Mouse (Mus musculus) lung, postnatal 4 days (tissue): ENCODE data around the gene Nudt21.

Experiments
- DNase-seq, 2 experiments: peaks; one replicate each; pipeline ENCODE4 v3.0.0; 2021

The Nudt21 gene

DNA sequence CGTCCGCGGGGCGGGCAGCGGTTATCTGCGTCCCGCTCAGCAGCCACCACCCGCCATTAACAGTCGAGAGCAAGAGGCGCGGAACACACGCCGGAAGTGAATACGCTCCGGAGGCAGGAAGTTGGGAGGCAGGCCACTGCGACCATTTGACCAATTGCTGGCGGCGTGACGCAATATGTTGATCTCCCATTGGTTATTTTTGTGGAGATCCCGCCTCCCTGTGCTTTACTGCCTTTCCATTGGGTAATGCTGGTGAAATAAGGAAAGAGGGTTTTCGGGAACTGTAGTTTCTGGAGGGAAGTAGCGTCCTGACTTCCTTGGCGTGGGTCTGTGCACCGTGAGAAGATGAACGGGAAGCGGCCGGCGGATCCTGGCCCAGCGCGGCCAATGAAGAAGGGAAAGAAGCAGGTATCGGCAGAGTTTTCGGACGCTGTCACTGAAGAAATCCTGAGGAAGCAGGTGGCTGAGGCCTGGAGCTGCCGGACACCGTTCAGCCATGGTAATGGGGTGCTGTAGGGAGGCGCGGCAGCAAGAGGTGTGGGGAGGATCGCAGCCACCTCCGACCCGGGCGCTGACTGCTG, at the start of gene Nudt21, which contains the start of gene Ogfod1:
Gene Nudt21, minus strand, starts transcription at position 88 of the 581 bp plus-strand sequence.
Gene Ogfod1, plus strand, starts transcription at position 255 of the 581 bp plus-strand sequence.
- peak; percentile 95 for DNase-seq

- DNase-seq: no peak
Measured at GRCm38 (mm10) chr8:94076461-94077192, 39.8 kb upstream of the Nudt21 start.

DNA sequence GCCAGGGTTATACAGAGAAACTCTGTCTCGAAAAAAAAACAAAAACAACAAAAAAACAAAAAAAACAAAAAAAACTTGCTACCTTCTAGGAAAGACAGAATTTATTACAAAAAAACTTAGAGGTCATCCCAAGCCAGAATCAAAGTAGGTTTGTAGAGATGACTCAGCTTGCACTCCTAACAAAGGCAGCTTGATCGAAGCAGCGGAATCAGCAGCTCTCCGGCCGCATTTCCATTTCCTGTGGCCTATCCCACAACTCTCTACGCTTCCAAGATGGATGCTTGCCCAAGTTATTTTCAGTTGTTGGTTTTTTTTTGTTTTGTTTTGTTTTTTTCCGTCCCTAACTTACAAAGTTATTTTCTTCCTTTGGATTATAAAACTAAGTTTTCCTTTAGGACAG, 32.0 kb upstream of the Nudt21 start:
- no peak for DNase-seq

- DNase-seq: no peak
Measured at GRCm38 (mm10) chr8:94066121-94066863, 29.5 kb upstream of the Nudt21 start.

DNA sequence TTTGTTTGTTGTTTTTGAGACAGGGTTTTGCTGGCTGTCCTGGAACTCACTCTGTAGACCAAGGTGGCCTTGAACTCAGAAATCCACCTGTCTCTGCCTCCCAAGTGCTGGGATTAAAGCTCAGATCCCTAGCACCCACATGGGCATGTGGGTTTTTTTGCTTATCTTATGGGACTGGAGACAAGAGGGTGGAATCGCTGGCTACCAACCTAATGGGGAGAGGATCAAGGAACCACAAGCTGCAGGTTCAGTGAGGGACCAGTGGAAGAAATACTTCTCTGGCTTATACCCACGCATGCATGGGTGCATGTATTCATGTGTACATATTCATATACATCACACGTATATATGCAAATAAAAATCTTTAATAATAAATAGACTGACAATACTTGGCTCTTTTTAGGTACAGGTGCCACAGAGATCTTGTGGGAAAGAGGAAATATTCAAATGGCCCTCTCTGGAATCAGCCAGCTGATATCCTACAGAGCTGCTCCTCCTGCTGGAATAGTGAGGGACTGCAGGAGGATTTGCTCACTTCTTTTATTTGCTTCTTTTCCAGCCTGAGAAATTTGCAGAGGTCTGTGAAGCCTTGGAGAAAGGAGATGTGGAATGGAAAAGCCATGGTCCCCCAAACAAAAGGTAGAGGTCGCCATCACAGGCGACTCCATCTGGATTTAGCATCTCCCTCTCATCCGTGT, 20.5 kb upstream of the Nudt21 start:
- peak in 1 of 2 experiments; percentile 60 for DNase-seq

- no peak for DNase-seq
Measured at GRCm38 (mm10) chr8:94052696-94053095, 15.9 kb upstream of the Nudt21 start.

DNA sequence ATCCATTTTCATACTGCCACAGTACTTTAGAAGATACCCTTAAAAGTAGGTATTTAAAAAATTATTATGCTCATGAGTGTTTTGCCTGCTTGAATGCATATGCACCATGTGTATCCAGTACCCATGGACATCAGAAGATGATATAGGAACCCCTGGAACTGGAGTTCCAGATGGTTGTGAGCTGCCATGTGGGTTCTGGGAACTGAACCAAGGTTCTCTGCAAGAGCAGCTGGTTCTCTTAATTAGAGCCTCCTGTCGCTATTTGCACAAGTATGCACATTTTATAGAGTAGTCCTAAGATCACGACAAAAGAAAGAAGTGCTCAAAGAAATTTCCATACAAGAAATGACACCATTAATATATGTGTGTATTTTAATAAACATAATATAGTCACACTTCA, 11.0 kb upstream of the Nudt21 start:
- peak in 1 of 2 experiments; percentile 33 for DNase-seq

GRCm38 (mm10) chr8:94037806-94038205, 975 bp upstream of the Nudt21 start:
- peak in 1 of 2 experiments; percentile 9 for DNase-seq

GRCm38 (mm10) chr8:94036541-94036940, 290 bp downstream of the Nudt21 start:
- DNase-seq: peak; percentile 74 to 80

- no peak for DNase-seq
Measured at GRCm38 (mm10) chr8:94035200-94035599, 1.6 kb downstream of the Nudt21 start.

DNA sequence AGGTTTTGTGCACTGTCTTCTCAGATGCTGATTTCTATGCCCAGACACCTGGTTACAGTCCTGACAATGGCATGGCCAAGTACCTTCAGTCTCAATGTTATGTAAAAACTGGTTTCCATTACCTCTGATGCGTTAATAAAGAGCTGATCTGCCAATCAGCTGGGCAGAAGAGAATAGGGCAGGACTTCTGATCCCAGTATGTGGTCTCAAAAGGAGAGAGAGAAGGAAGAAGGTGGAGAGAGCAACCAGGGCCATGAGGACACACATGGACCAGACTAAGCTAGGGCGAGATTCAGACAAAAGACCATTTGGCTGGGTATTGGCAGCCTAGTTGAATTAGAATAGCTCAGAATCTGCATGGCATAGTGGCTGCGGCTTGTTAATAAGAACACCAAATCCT, 3.2 kb downstream of the Nudt21 start:
- DNase-seq: no peak

DNA sequence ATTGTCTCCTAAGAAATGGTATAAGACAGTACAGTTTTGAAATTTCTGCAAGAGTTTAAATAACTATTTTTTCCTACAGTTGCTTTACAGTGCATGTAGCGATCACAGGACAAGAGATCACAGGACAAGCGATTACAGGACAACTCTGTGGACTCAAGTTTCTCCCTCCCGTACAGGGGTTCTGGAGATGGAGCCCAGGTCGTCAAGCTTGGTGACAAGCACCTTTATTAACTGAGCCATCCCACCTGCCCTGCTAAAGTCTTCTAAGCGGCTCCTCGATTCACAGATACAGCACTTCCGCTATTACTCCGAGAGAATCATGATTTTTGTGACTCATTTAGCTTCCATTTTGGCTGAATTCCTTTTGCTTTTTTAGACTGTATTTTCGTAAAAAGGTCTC, 7.1 kb downstream of the Nudt21 start:
- no peak for DNase-seq

- no peak for DNase-seq
Measured at GRCm38 (mm10) chr8:94023916-94024315, 12.9 kb downstream of the Nudt21 start.

DNA sequence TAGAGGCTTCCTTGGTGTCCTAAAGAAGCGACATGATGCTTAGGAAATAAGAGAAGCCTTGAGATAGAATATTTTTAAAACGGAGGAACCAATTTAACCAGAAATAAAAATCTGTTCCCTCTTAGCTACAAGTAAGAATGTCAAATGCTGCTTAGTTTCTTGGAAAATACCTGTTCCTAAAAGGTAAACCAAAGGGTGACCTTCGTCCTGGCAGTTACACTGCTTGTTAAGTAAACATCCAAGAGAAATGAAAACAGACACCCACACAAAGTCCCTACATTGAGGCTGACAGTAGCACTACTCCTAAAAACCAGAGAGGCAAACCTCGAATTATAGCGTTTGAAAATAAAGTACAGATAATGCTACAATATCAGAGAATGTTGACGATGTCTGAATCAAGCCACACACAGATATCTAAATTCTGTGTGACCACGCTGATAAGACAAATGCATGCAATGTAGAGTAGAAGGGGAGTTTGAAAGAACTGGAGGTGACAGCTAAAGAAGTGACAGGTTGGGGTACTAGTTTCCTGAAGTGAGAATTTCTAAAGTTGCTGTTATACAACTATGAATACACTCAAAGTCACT, 23.7 kb downstream of the Nudt21 start:
- DNase-seq: no peak

- peak; percentile 79 to 87 for DNase-seq
Measured at GRCm38 (mm10) chr8:94012013-94012951, 24.5 kb downstream of the Nudt21 start, which contains the start of gene Amfr. Gene Amfr (minus strand): TSS chr8:94012842.

GRCm38 (mm10) chr8:94011076-94012012, 25.5 kb downstream of the Nudt21 start:
- DNase-seq: no peak

- DNase-seq: no peak
Measured at GRCm38 (mm10) chr8:94010101-94010705, 26.6 kb downstream of the Nudt21 start.

- DNase-seq: no peak
Measured at GRCm38 (mm10) chr8:94009243-94009845, 27.5 kb downstream of the Nudt21 start.

- DNase-seq: no peak
Measured at GRCm38 (mm10) chr8:94004139-94004538, 32.7 kb downstream of the Nudt21 start.
